Mouse (Mus musculus): ENCODE results near the gene Atp2a1. TPM values are rescaled to one million over a fixed set of nuclear protein-coding genes. Genes with fewer than 3 reads are reported as not detected.
"Not testable (repeated sequence)": the region's sequence is repeated elsewhere in the genome, so short reads cannot be mapped to it uniquely, and the experiment has no call there.

Gene Atp2a1
- total RNA-seq, 1 experiment: 0.27 TPM

- H3K36me3 ChIP-seq (ENCODE audit: control insufficient read depth, insufficient read depth, low read length, poor library complexity, severe bottlenecking): no peaks in the 10 kb centered on the region
- no peaks in the 10 kb centered on the region for H3K9me3 ChIP-seq (ENCODE audit: control insufficient read depth, insufficient read depth, low read depth, low read length)
- TF ChIP-seq CHD2 (IDR thresholded peaks at IDR 0.05; ENCODE audit: low read depth, low read length) (no peak), ZC3H11A (IDR thresholded peaks at IDR 0.05; ENCODE audit: borderline replicate concordance, low read depth, low read length) (no peak)
- H3K27ac ChIP-seq (ENCODE audit: insufficient read depth, low read depth, low read length, poor library complexity, severe bottlenecking): no peak overlapping the region
- no peak overlapping the region for H3K4me3 ChIP-seq (ENCODE audit: insufficient read depth in 1 of 2, low read depth in 1 of 2, low read length in 2 of 2, poor library complexity in 1 of 2, severe bottlenecking in 1 of 2)
- H3K4me1 ChIP-seq (ENCODE audit: control insufficient read depth in 2 of 2, insufficient read depth in 2 of 2, low read length in 2 of 2, poor library complexity in 1 of 2): peaks cover 0 to 2% of the 10 kb centered on the region in 2 experiments; a peak in 1 of 4 replicates
- H3K9ac ChIP-seq (ENCODE audit: insufficient read depth, low read depth, low read length, poor library complexity, severe bottlenecking): no peak overlapping the region
- no peak for DNase-seq (ENCODE audit: low read depth, low spot score)
- in situ Hi-C loops (cut with MboI; ENCODE audit: low sequenced_read_pairs in 2 of 2, unreplicated experiment in 2 of 2): no loop called here
These were observed 46.3 kb downstream of the Atp2a1 start for GRCm38 (mm10) chr7:126416615-126417014.

GRCm38 (mm10) chr7:126414725-126415124 lies 48.2 kb downstream of the Atp2a1 start, which contains the start of gene Cd19:
Gene Cd19 (minus strand): TSS chr7:126414889.
- Histone ChIP-seq H3K36me3 (ENCODE audit: control insufficient read depth, insufficient read depth, low read length, poor library complexity, severe bottlenecking) (no peaks in the 10 kb centered on the region), H3K27ac (ENCODE audit: insufficient read depth, low read depth, low read length, poor library complexity, severe bottlenecking) (no peak within 1 kb of the TSS), H3K4me1 (ENCODE audit: control insufficient read depth in 2 of 2, insufficient read depth in 2 of 2, low read length in 2 of 2, poor library complexity in 1 of 2) (peaks cover 0 to 2% of the 10 kb centered on the region in 2 experiments; a peak in 1 of 4 replicates), H3K9ac (ENCODE audit: insufficient read depth, low read depth, low read length, poor library complexity, severe bottlenecking) (no peak within 1 kb of the TSS), H3K9me3 (ENCODE audit: control insufficient read depth, insufficient read depth, low read depth, low read length) (no peaks in the 10 kb centered on the region), H3K4me3 (ENCODE audit: insufficient read depth in 1 of 2, low read depth in 1 of 2, low read length in 2 of 2, poor library complexity in 1 of 2, severe bottlenecking in 1 of 2) (no peak within 1 kb of the TSS)
- in situ Hi-C loops (cut with MboI; ENCODE audit: low sequenced_read_pairs in 2 of 2, unreplicated experiment in 2 of 2): no loop called here
- no peak for DNase-seq (ENCODE audit: low read depth, low spot score)
- TF ChIP-seq CHD2 (IDR thresholded peaks at IDR 0.05; ENCODE audit: low read depth, low read length) (no peak), ZNF384 (IDR thresholded peaks at IDR 0.05; ENCODE audit: low read depth, low read length) (no peak), ZC3H11A (IDR thresholded peaks at IDR 0.05; ENCODE audit: borderline replicate concordance, low read depth, low read length) (no peak), MAFK (IDR thresholded peaks at IDR 0.05; ENCODE audit: insufficient read depth, low read depth, low read length) (no peak), HCFC1 (IDR thresholded peaks at IDR 0.05; ENCODE audit: borderline replicate concordance, insufficient read depth, low read length) (no peak)

- H3K4me3 ChIP-seq (ENCODE audit: insufficient read depth in 1 of 2, low read depth in 1 of 2, low read length in 2 of 2, poor library complexity in 1 of 2, severe bottlenecking in 1 of 2): no peak overlapping the region
- no peak overlapping the region for H3K9ac ChIP-seq (ENCODE audit: insufficient read depth, low read depth, low read length, poor library complexity, severe bottlenecking)
- no peaks in the 10 kb centered on the region for H3K36me3 ChIP-seq (ENCODE audit: control insufficient read depth, insufficient read depth, low read length, poor library complexity, severe bottlenecking)
- no peaks in the 10 kb centered on the region for H3K9me3 ChIP-seq (ENCODE audit: control insufficient read depth, insufficient read depth, low read depth, low read length)
- in situ Hi-C loops (cut with MboI; ENCODE audit: low sequenced_read_pairs in 2 of 2, unreplicated experiment in 2 of 2): no loop called here
- no peak for TF ChIP-seq MAFK (IDR thresholded peaks at IDR 0.05; ENCODE audit: insufficient read depth, low read depth, low read length)
- TF ChIP-seq CHD2 (IDR thresholded peaks at IDR 0.05; ENCODE audit: low read depth, low read length): no peak
- no peak for TF ChIP-seq ZNF384 (IDR thresholded peaks at IDR 0.05; ENCODE audit: low read depth, low read length)
- TF ChIP-seq HCFC1 (IDR thresholded peaks at IDR 0.05; ENCODE audit: borderline replicate concordance, insufficient read depth, low read length): no peak
- no peak for TF ChIP-seq ZC3H11A (IDR thresholded peaks at IDR 0.05; ENCODE audit: borderline replicate concordance, low read depth, low read length)
- H3K4me1 ChIP-seq (ENCODE audit: control insufficient read depth in 2 of 2, insufficient read depth in 2 of 2, low read length in 2 of 2, poor library complexity in 1 of 2): no peaks in the 10 kb centered on the region
- DNase-seq (ENCODE audit: low read depth, low spot score): no peak
- no peak overlapping the region for H3K27ac ChIP-seq (ENCODE audit: insufficient read depth, low read depth, low read length, poor library complexity, severe bottlenecking)
These were observed 51.8 kb downstream of the Atp2a1 start for GRCm38 (mm10) chr7:126411061-126411460.

- no peak for TF ChIP-seq MAFK (IDR thresholded peaks at IDR 0.05; ENCODE audit: insufficient read depth, low read depth, low read length)
- no peak for TF ChIP-seq CHD2 (IDR thresholded peaks at IDR 0.05; ENCODE audit: low read depth, low read length)
- TF ChIP-seq ZNF384 (IDR thresholded peaks at IDR 0.05; ENCODE audit: low read depth, low read length): no peak
- no peak for TF ChIP-seq ZC3H11A (IDR thresholded peaks at IDR 0.05; ENCODE audit: borderline replicate concordance, low read depth, low read length)
- no peak for TF ChIP-seq HCFC1 (IDR thresholded peaks at IDR 0.05; ENCODE audit: borderline replicate concordance, insufficient read depth, low read length)
- no peak overlapping the region for H3K4me3 ChIP-seq (ENCODE audit: insufficient read depth in 1 of 2, low read depth in 1 of 2, low read length in 2 of 2, poor library complexity in 1 of 2, severe bottlenecking in 1 of 2)
- DNase-seq (ENCODE audit: low read depth, low spot score): no peak
- H3K36me3 ChIP-seq (ENCODE audit: control insufficient read depth, insufficient read depth, low read length, poor library complexity, severe bottlenecking): no peaks in the 10 kb centered on the region
- no peak overlapping the region for H3K27ac ChIP-seq (ENCODE audit: insufficient read depth, low read depth, low read length, poor library complexity, severe bottlenecking)
- H3K4me1 ChIP-seq (ENCODE audit: control insufficient read depth in 2 of 2, insufficient read depth in 2 of 2, low read length in 2 of 2, poor library complexity in 1 of 2): no peaks in the 10 kb centered on the region
- in situ Hi-C loops (cut with MboI; ENCODE audit: low sequenced_read_pairs in 2 of 2, unreplicated experiment in 2 of 2): no loop called here
- no peaks in the 10 kb centered on the region for H3K9me3 ChIP-seq (ENCODE audit: control insufficient read depth, insufficient read depth, low read depth, low read length)
- no peak overlapping the region for H3K9ac ChIP-seq (ENCODE audit: insufficient read depth, low read depth, low read length, poor library complexity, severe bottlenecking)
These were observed 54.2 kb downstream of the Atp2a1 start for GRCm38 (mm10) chr7:126408686-126409085.

GRCm38 (mm10) chr7:126402518-126402917 lies 60.4 kb downstream of the Atp2a1 start:
- H3K9ac ChIP-seq (ENCODE audit: insufficient read depth, low read depth, low read length, poor library complexity, severe bottlenecking); H3K9me3 ChIP-seq (ENCODE audit: control insufficient read depth, insufficient read depth, low read depth, low read length); in situ Hi-C loops (cut with MboI; ENCODE audit: low sequenced_read_pairs in 2 of 2, unreplicated experiment in 2 of 2); H3K4me3 ChIP-seq (ENCODE audit: insufficient read depth in 1 of 2, low read depth in 1 of 2, low read length in 2 of 2, poor library complexity in 1 of 2, severe bottlenecking in 1 of 2); H3K36me3 ChIP-seq (ENCODE audit: control insufficient read depth, insufficient read depth, low read length, poor library complexity, severe bottlenecking); DNase-seq (ENCODE audit: low read depth, low spot score); H3K4me1 ChIP-seq (ENCODE audit: control insufficient read depth in 2 of 2, insufficient read depth in 2 of 2, low read length in 2 of 2, poor library complexity in 1 of 2); H3K27ac ChIP-seq (ENCODE audit: insufficient read depth, low read depth, low read length, poor library complexity, severe bottlenecking): not testable (repeated sequence)
- TF ChIP-seq ZNF384 (IDR thresholded peaks at IDR 0.05; ENCODE audit: low read depth, low read length): peak; percentile 66
